Comparison of ENCODE assay signal across 29 mouse cellular contexts in genomic region chr12:80786591-80786990, GRCm38 (mm10). TPM values are rescaled to one million over a fixed set of nuclear protein-coding genes. Genes with fewer than 3 reads are reported as not detected.
DNase-seq lines count a peak whose midpoint lies in the region; ATAC-seq lines count a peak whose summit lies in the region.
"Had no signal": no experiment of that assay in that cellular context is flagged by ENCODE, and none has a peak within 500 bp of the region (broad histone marks: within the 10 kb centered on the region; RNA-seq: fewer than 3 reads in every experiment).

No protein-coding gene starts in this region.

- no peak overlapping the region for H3K9ac ChIP-seq in liver, embryonic 11.5 days (ENCODE audit: low read depth, low read length)
- H3K9ac ChIP-seq: forebrain, embryonic 13.5 days; heart, embryonic 13.5 days; hindbrain, embryonic 14.5 days had no signal

- H3K4me2 ChIP-seq in liver, embryonic 11.5 days = no peak overlapping the region
- H3K4me2 ChIP-seq: forebrain, embryonic 13.5 days; heart, embryonic 13.5 days; hindbrain, embryonic 14.5 days had no signal

- H3K4me1 ChIP-seq in liver, embryonic 11.5 days (replicated peaks; ENCODE audit: control insufficient read depth, insufficient read depth, low read length) = peaks cover 24% of the 10 kb centered on the region

- H3K27me3 ChIP-seq in liver, embryonic 11.5 days (replicated peaks; ENCODE audit: control insufficient read depth, insufficient read depth, low read length) = no peaks in the 10 kb centered on the region
- H3K27me3 ChIP-seq: CH12.LX; forebrain, embryonic 13.5 days; heart, embryonic 13.5 days had no signal

- no peak overlapping the region for H3K4me3 ChIP-seq in liver, embryonic 11.5 days (ENCODE audit: low read depth, low read length)
- H3K4me3 ChIP-seq: forebrain, embryonic 10.5 days; forebrain, embryonic 13.5 days; gastrocnemius, adult 2 months; heart, adult 2 months; heart, embryonic 10.5 days; heart, embryonic 13.5 days had no signal

- peak; percentile 47 for DNase-seq in adrenal gland, postnatal 14 days
- no peak for DNase-seq in adrenal gland, adult 8-10 months
- DNase-seq in liver = peak; percentile 37
- no peak for DNase-seq in liver, embryonic 11.5 days (ENCODE audit: low spot score)
- peak; percentile 33 for DNase-seq in 416B (ENCODE audit: low read depth)
- no peak for DNase-seq in layer of hippocampus, adult 9-11 months
- DNase-seq: adrenal gland, postnatal 10 days; B cell, adult 2 months; cerebellum, adult 11 months; cerebellum, adult 2 months; cerebellum, postnatal 10 days; gastrocnemius, adult 2 months; gastrocnemius, postnatal 14 days; heart, adult 2 months; heart, postnatal 14 days; heart, postnatal 4 days had no signal

- 42% methylated on average over 1 of the region's 1 CpGs for WGBS in liver, embryonic 11.5 days

- no peaks in the 10 kb centered on the region for H3K9me3 ChIP-seq in liver, embryonic 11.5 days (ENCODE audit: control insufficient read depth, low read length)
- H3K9me3 ChIP-seq: forebrain, embryonic 10.5 days; forebrain, embryonic 13.5 days; G1E; heart, embryonic 10.5 days; heart, embryonic 13.5 days had no signal

- H3K36me3 ChIP-seq in liver, embryonic 11.5 days (ENCODE audit: control insufficient read depth, insufficient read depth, low read length) = no peaks in the 10 kb centered on the region
- H3K36me3 ChIP-seq: forebrain, embryonic 10.5 days; G1E; heart, embryonic 10.5 days; heart, embryonic 13.5 days had no signal

- H3K27ac ChIP-seq in liver, embryonic 11.5 days (ENCODE audit: low read depth, low read length) = no peak overlapping the region
- H3K27ac ChIP-seq: forebrain, embryonic 10.5 days; forebrain, embryonic 13.5 days; heart, adult 2 months; heart, embryonic 10.5 days; heart, embryonic 13.5 days; hindbrain, embryonic 14.5 days; hindbrain, postnatal 0 days had no signal

- ATAC-seq in liver, embryonic 11.5 days (replicated peaks; ENCODE audit: low FRiP score) = no peak
- ATAC-seq: activated CD4-positive, CD25-positive, alpha-beta regulatory T cell, adult 4 months; forebrain, embryonic 13.5 days; forebrain, embryonic 16.5 days; hindbrain, postnatal 0 days; inflammation-experienced regulatory T-cells, adult 6 months; intestine, embryonic 16.5 days had no signal

RNA-seq across cellular contexts. Expression of gene Susd6, which starts 3.7 kb away (rescaled TPM):
- total RNA-seq in adrenal gland, postnatal 14 days (2021) = 47.4 and 49.9 TPM in 2 replicates
- total RNA-seq in adrenal gland, adult 8-10 months (2022) = 10 to 100 TPM; 58.0 to 74.0 (median 70.3) TPM
- polyA plus RNA-seq in liver, embryonic 11.5 days (2014; fragmentation: Nextera tagmentation; extraction: Ambion mirVana) = 21.5 and 21.7 TPM in 2 replicates

RNA-seq across cellular contexts. Expression of gene Ccdc177, which starts 26.1 kb away (rescaled TPM):
- not detected in 2 replicates for total RNA-seq in adrenal gland, postnatal 14 days (2021)
- total RNA-seq in adrenal gland, adult 8-10 months (2022) = under 1 TPM in 1 of 4 experiments, not detected in 3; 0.09 TPM
- polyA plus RNA-seq in liver, embryonic 11.5 days (2014; fragmentation: Nextera tagmentation; extraction: Ambion mirVana) = not detected in 2 replicates
- total RNA-seq: CH12.LX; gastrocnemius, adult 2 months had no signal
- polyA plus RNA-seq: activated CD4-positive, CD25-positive, alpha-beta regulatory T cell, adult 4 months; G1E; heart, adult 2 months; heart, embryonic 13.5 days; heart, embryonic 16.5 days; inflammation-experienced regulatory T-cells, adult 6 months had no signal

Comparison
In these comparisons a context has a peak if more than half of its experiments do, and no peak if none do; other contexts are left out.
1. DNase-seq: peak in adrenal gland, postnatal 14 days (single experiment), liver (single experiment) and 416B (single experiment); none in adrenal gland, adult 8-10 months (single experiment), liver, embryonic 11.5 days (single experiment) and layer of hippocampus, adult 9-11 months (single experiment).